Mouse (Mus musculus): ENCODE measurements around the gene Nfasc.

GRCm38 (mm10) chr1:132650680-132651079 lies 90.9 kb downstream of the Nfasc start:
- TF ChIP-seq CTCF (IDR thresholded peaks at IDR 0.05; ENCODE audit: extremely low read depth, insufficient read depth, insufficient read length, insufficient replicate concordance): no peak
- no peak for TF ChIP-seq POLR2A (IDR thresholded peaks at IDR 0.05; ENCODE audit: low read depth, low read length)
